In genomic region chr16:89816506-89817172, GRCm38 (mm10) we compare ENCODE assay signal across 8 mouse cellular contexts.
DNase-seq lines count a peak whose midpoint lies in the region; ATAC-seq and TF ChIP-seq lines count a peak whose summit lies in the region.

No protein-coding gene starts in this region.

- 22% methylated on average over 13 of the region's 13 CpGs for WGBS in forebrain, embryonic 12.5 days
- WGBS in forebrain, embryonic 15.5 days: 30% methylated on average over 13 of the region's 13 CpGs
- 15% methylated on average over 13 of the region's 13 CpGs for WGBS in midbrain, embryonic 11.5 days
- WGBS in midbrain, postnatal 0 days: 34% methylated on average over 13 of the region's 13 CpGs
- WGBS in limb, embryonic 10.5 days: 39% methylated on average over 13 of the region's 13 CpGs
- WGBS in neural tube, embryonic 14.5 days: 30% methylated on average over 13 of the region's 13 CpGs

- peaks cover 39% of the 10 kb centered on the region for H3K4me1 ChIP-seq in forebrain, embryonic 12.5 days
- H3K4me1 ChIP-seq in forebrain, embryonic 15.5 days: peaks cover 28% of the 10 kb centered on the region
- peaks cover 27% of the 10 kb centered on the region for H3K4me1 ChIP-seq in midbrain, embryonic 11.5 days (ENCODE audit: control insufficient read depth, insufficient read depth, low read length)
- peaks cover 4% of the 10 kb centered on the region; the same call in 1 of the 2 replicates for H3K4me1 ChIP-seq in midbrain, postnatal 0 days (ENCODE audit: insufficient read depth, low read length)
- H3K4me1 ChIP-seq in limb, embryonic 10.5 days: peaks cover 38% of the 10 kb centered on the region
- peaks cover 11% of the 10 kb centered on the region; the same call in 1 of the 2 replicates for H3K4me1 ChIP-seq in neural tube, embryonic 14.5 days (ENCODE audit: control insufficient read depth, insufficient read depth, low read length)

- H3K9ac ChIP-seq in forebrain, embryonic 12.5 days: no peak overlapping the region; the same call in 1 of the 2 replicates
- no peak overlapping the region for H3K9ac ChIP-seq in forebrain, embryonic 15.5 days (replicated peaks)
- peak overlapping the region; percentile 27; the same call in 1 of the 2 replicates for H3K9ac ChIP-seq in midbrain, embryonic 11.5 days (ENCODE audit: low read length)
- no peak overlapping the region for H3K9ac ChIP-seq in midbrain, postnatal 0 days (replicated peaks; ENCODE audit: low read length, poor library complexity, severe bottlenecking)
- H3K9ac ChIP-seq in neural tube, embryonic 14.5 days (replicated peaks; ENCODE audit: low read depth, low read length): no peak overlapping the region

- peak; percentile 92 for DNase-seq in midbrain, embryonic 11.5 days (ENCODE audit: low spot score, missing footprints)
- no peak for DNase-seq in midbrain, postnatal 0 days (ENCODE audit: low spot score)
- no peak for DNase-seq in limb, embryonic 10.5 days (ENCODE audit: low spot score)
- DNase-seq in thymus, postnatal 36 days: no peak
- DNase-seq in thymus, postnatal 25 days: no peak

- peaks cover 11% of the 10 kb centered on the region; the same call in 1 of the 2 replicates for H3K36me3 ChIP-seq in forebrain, embryonic 12.5 days (replicated peaks)
- H3K36me3 ChIP-seq in forebrain, embryonic 15.5 days: peaks cover 5% of the 10 kb centered on the region; the same call in 1 of the 2 replicates
- H3K36me3 ChIP-seq in midbrain, embryonic 11.5 days (ENCODE audit: control insufficient read depth, insufficient read depth, low read length): no peaks in the 10 kb centered on the region
- H3K36me3 ChIP-seq in midbrain, postnatal 0 days (ENCODE audit: insufficient read depth, low read length): peaks cover 5% of the 10 kb centered on the region; the same call in 1 of the 2 replicates
- peaks cover 38% of the 10 kb centered on the region for H3K36me3 ChIP-seq in limb, embryonic 10.5 days
- no peaks in the 10 kb centered on the region for H3K36me3 ChIP-seq in neural tube, embryonic 14.5 days (ENCODE audit: control insufficient read depth, insufficient read depth, low read length)

- peak overlapping the region; percentile 15 for H3K4me2 ChIP-seq in forebrain, embryonic 12.5 days
- no peak overlapping the region for H3K4me2 ChIP-seq in forebrain, embryonic 15.5 days (replicated peaks)
- H3K4me2 ChIP-seq in midbrain, embryonic 11.5 days: peak overlapping the region; percentile 91
- H3K4me2 ChIP-seq in midbrain, postnatal 0 days (ENCODE audit: low read depth, low read length, poor library complexity, severe bottlenecking): no peak overlapping the region
- H3K4me2 ChIP-seq in neural tube, embryonic 14.5 days (ENCODE audit: low read depth, low read length): peak overlapping the region; percentile 83; the same call in 1 of the 2 replicates

- no peaks in the 10 kb centered on the region for H3K9me3 ChIP-seq in forebrain, embryonic 12.5 days
- H3K9me3 ChIP-seq in forebrain, embryonic 15.5 days: no peaks in the 10 kb centered on the region
- H3K9me3 ChIP-seq in midbrain, embryonic 11.5 days (ENCODE audit: control insufficient read depth, low read length): no peaks in the 10 kb centered on the region; the same call in 1 of the 2 replicates
- no peaks in the 10 kb centered on the region for H3K9me3 ChIP-seq in midbrain, postnatal 0 days (ENCODE audit: low read length)
- no peaks in the 10 kb centered on the region for H3K9me3 ChIP-seq in limb, embryonic 10.5 days (replicated peaks)
- no peaks in the 10 kb centered on the region for H3K9me3 ChIP-seq in neural tube, embryonic 14.5 days (ENCODE audit: control insufficient read depth, low read length)

- H3K27me3 ChIP-seq in forebrain, embryonic 12.5 days: peaks cover 31% of the 10 kb centered on the region
- no peaks in the 10 kb centered on the region; the same call in 1 of the 2 replicates for H3K27me3 ChIP-seq in forebrain, embryonic 15.5 days
- H3K27me3 ChIP-seq in midbrain, embryonic 11.5 days (ENCODE audit: control insufficient read depth, insufficient read depth, low read length): peaks cover 17% of the 10 kb centered on the region
- H3K27me3 ChIP-seq in midbrain, postnatal 0 days (ENCODE audit: insufficient read depth, low read length): no peaks in the 10 kb centered on the region
- peaks cover 19% of the 10 kb centered on the region for H3K27me3 ChIP-seq in limb, embryonic 10.5 days (ENCODE audit: low read depth, poor library complexity, severe bottlenecking)
- no peaks in the 10 kb centered on the region for H3K27me3 ChIP-seq in neural tube, embryonic 14.5 days (ENCODE audit: control insufficient read depth, insufficient read depth, low read length)

- H3K27ac ChIP-seq in forebrain, embryonic 12.5 days: no peak overlapping the region
- H3K27ac ChIP-seq in forebrain, embryonic 15.5 days (replicated peaks): no peak overlapping the region
- no peak overlapping the region; the same call in 1 of the 2 replicates for H3K27ac ChIP-seq in midbrain, embryonic 11.5 days (ENCODE audit: low read depth, low read length)
- H3K27ac ChIP-seq in midbrain, postnatal 0 days (ENCODE audit: low read depth, low read length): no peak overlapping the region
- H3K27ac ChIP-seq in limb, embryonic 10.5 days: peak overlapping the region; percentile 39; the same call in 1 of the 2 replicates
- H3K27ac ChIP-seq in neural tube, embryonic 14.5 days (ENCODE audit: low read depth, low read length): peak overlapping the region; percentile 44; the same call in 1 of the 2 replicates

- H3K4me3 ChIP-seq in forebrain, embryonic 12.5 days (replicated peaks): no peak overlapping the region
- H3K4me3 ChIP-seq in forebrain, embryonic 15.5 days: no peak overlapping the region
- no peak overlapping the region; the same call in 1 of the 2 replicates for H3K4me3 ChIP-seq in midbrain, embryonic 11.5 days (ENCODE audit: low read depth, low read length)
- H3K4me3 ChIP-seq in midbrain, postnatal 0 days (ENCODE audit: low read depth, low read length): no peak overlapping the region
- H3K4me3 ChIP-seq in limb, embryonic 10.5 days: 0 out of 2 replicates have a peak overlapping the region, but pooled peaks have one; percentile 2
- H3K4me3 ChIP-seq in neural tube, embryonic 14.5 days (ENCODE audit: low read depth, low read length): no peak overlapping the region

- no peak for TF ChIP-seq CTCF in midbrain, postnatal 0 days (IDR thresholded peaks at IDR 0.05)

- ATAC-seq in forebrain, embryonic 12.5 days (ENCODE audit: low FRiP score): peak; percentile 21; the same call in 1 of the 2 replicates
- ATAC-seq in forebrain, embryonic 15.5 days (replicated peaks): no peak
- peak; percentile 67 for ATAC-seq in midbrain, embryonic 11.5 days (ENCODE audit: low FRiP score)
- ATAC-seq in midbrain, postnatal 0 days (ENCODE audit: low FRiP score): no peak
- no peak for ATAC-seq in neural tube, embryonic 14.5 days (ENCODE audit: low read depth)

Comparison
In these comparisons a context has a peak if more than half of its experiments do, and no peak if none do; other contexts are left out.
1. ATAC-seq: peak in forebrain, embryonic 12.5 days (single experiment) and midbrain, embryonic 11.5 days (single experiment); none in forebrain, embryonic 15.5 days (single experiment), midbrain, postnatal 0 days (single experiment) and neural tube, embryonic 14.5 days (single experiment).
2. H3K4me2 ChIP-seq: peak in forebrain, embryonic 12.5 days (single experiment), midbrain, embryonic 11.5 days (single experiment) and neural tube, embryonic 14.5 days (single experiment); none in forebrain, embryonic 15.5 days (single experiment) and midbrain, postnatal 0 days (single experiment).
3. H3K27ac ChIP-seq: peak in limb, embryonic 10.5 days (single experiment) and neural tube, embryonic 14.5 days (single experiment); none in forebrain, embryonic 12.5 days (single experiment), forebrain, embryonic 15.5 days (single experiment), midbrain, embryonic 11.5 days (single experiment) and midbrain, postnatal 0 days (single experiment).